Mouse (Mus musculus) lung, postnatal 25 days (tissue): Measurements from ENCODE around the gene Ttc7b.

Experiments
- DNase-seq: peaks from one replicate; pipeline ENCODE4 v3.0.0; 2022; ENCODE audit warnings: low spot score

The Ttc7b gene

GRCm38 (mm10) chr12:100331806-100332205 lies 188.8 kb downstream of the Ttc7b start:
- no peak for DNase-seq

GRCm38 (mm10) chr12:100330234-100330633 lies 190.4 kb downstream of the Ttc7b start:
- no peak for DNase-seq

- DNase-seq: no peak
Observed at GRCm38 (mm10) chr12:100328998-100329397, 191.6 kb downstream of the Ttc7b start.

GRCm38 (mm10) chr12:100328557-100328956 lies 192.1 kb downstream of the Ttc7b start:
- peak; percentile 51 for DNase-seq

- peak; percentile 52 for DNase-seq
Observed at GRCm38 (mm10) chr12:100326732-100327131, 193.9 kb downstream of the Ttc7b start.

GRCm38 (mm10) chr12:100325618-100326017 lies 195.0 kb downstream of the Ttc7b start:
- no peak for DNase-seq

GRCm38 (mm10) chr12:100325212-100325611 lies 195.4 kb downstream of the Ttc7b start:
- DNase-seq: no peak

- DNase-seq: peak; percentile 57
Observed at GRCm38 (mm10) chr12:100323641-100324040, 197.0 kb downstream of the Ttc7b start.

GRCm38 (mm10) chr12:100322225-100322624 lies 198.4 kb downstream of the Ttc7b start:
- DNase-seq: no peak

GRCm38 (mm10) chr12:100321545-100321944 lies 199.1 kb downstream of the Ttc7b start:
- no peak for DNase-seq

GRCm38 (mm10) chr12:100319746-100320145 lies 200.9 kb downstream of the Ttc7b start:
- DNase-seq: no peak

- DNase-seq: no peak
Observed at GRCm38 (mm10) chr12:100317936-100318335, 202.7 kb downstream of the Ttc7b start.

GRCm38 (mm10) chr12:100316094-100316493 lies 204.5 kb downstream of the Ttc7b start:
- no peak for DNase-seq

GRCm38 (mm10) chr12:100315119-100315885 lies 205.3 kb downstream of the Ttc7b start:
- DNase-seq: no peak

GRCm38 (mm10) chr12:100313785-100314375 lies 206.7 kb downstream of the Ttc7b start:
- no peak for DNase-seq

GRCm38 (mm10) chr12:100313209-100313608 lies 207.4 kb downstream of the Ttc7b start:
- DNase-seq: no peak

GRCm38 (mm10) chr12:100310471-100311392 lies 209.9 kb downstream of the Ttc7b start:
- DNase-seq: no peak

GRCm38 (mm10) chr12:100309201-100309600 lies 211.4 kb downstream of the Ttc7b start:
- DNase-seq: no peak

- peak; percentile 37 for DNase-seq
Observed at GRCm38 (mm10) chr12:100307501-100308260, 212.9 kb downstream of the Ttc7b start.

- no peak for DNase-seq
Observed at GRCm38 (mm10) chr12:100306336-100306735, 214.3 kb downstream of the Ttc7b start.

GRCm38 (mm10) chr12:100305051-100305673 lies 215.5 kb downstream of the Ttc7b start:
- DNase-seq: no peak
